Mouse (Mus musculus) erythroblast, embryonic 14.5 days (primary cell): Measurements from ENCODE around the gene Nceh1.

Source experiments
- GATA1 ChIP-seq: IDR thresholded peaks from 2 replicates; pipeline ENCODE4 v1.6.1; 2012; ENCODE audit warnings: low read length, inconsistent platforms, mixed read lengths
- TAL1 ChIP-seq: IDR thresholded peaks from 3 replicates; pipeline ENCODE4 v1.6.1; 2012; ENCODE audit warnings: low read length, inconsistent platforms, mixed read lengths

GRCm38 (mm10) chr3:27300451-27300850 lies 117.7 kb downstream of the Nceh1 start:
- TF ChIP-seq GATA1 = no peak
- TF ChIP-seq TAL1 = no peak
